Mouse (Mus musculus) heart, postnatal 0 days (tissue): ENCODE measurements at regions not wholly inside any gene's neighbourhood (a gene's known extent, or its start where the extent isn't known, plus 50 kb on each side); places are given as distances from the start of the nearest gene placed in this dataset.

ENCODE experiments used
- ATAC-seq: fragments of 200-750 bp; cut with Nextera tagmentation; 2 replicates; pipeline ENCODE4 v1.8.0; 2017; ENCODE audit warnings: low read depth, moderate number of reproducible peaks, moderate library complexity; ENCODE audit not compliant: insufficient read depth
- DNase-seq: peaks from one replicate; pipeline ENCODE4 v3.0.0-alpha.2; 2016; ENCODE audit warnings: low spot score
- H3K27ac ChIP-seq: fragments of 300-500 bp; sonication (generic); 2 replicates; pipeline ENCODE4 v1.5.1; 2014; ENCODE audit warnings: low read depth, mild to moderate bottlenecking
- H3K27me3 ChIP-seq: fragments of 300-500 bp; sonication (generic); 2 replicates; pipeline ENCODE4 v1.6.1; 2014; ENCODE audit warnings: low read length, mixed read lengths; ENCODE audit not compliant: control insufficient read depth, insufficient read depth
- H3K36me3 ChIP-seq: fragments of 300-500 bp; sonication (generic); replicated peaks from 2 replicates; pipeline ENCODE4 v1.6.1; 2014; ENCODE audit warnings: low read length, mixed read lengths; ENCODE audit not compliant: control insufficient read depth, insufficient read depth
- H3K4me1 ChIP-seq: fragments of 300-500 bp; sonication (generic); 2 replicates; pipeline ENCODE4 v1.6.1; 2014; ENCODE audit warnings: antibody characterized with exemption; ENCODE audit not compliant: control insufficient read depth, insufficient read depth
- H3K4me2 ChIP-seq: fragments of 300-500 bp; sonication (generic); 2 replicates; pipeline ENCODE4 v1.6.1; 2014; ENCODE audit warnings: low read depth, mild to moderate bottlenecking, low read length, moderate library complexity
- H3K4me3 ChIP-seq: fragments of 300-500 bp; sonication (generic); 2 replicates; pipeline ENCODE4 v1.5.1; 2014; ENCODE audit warnings: low read depth, low read length
- H3K9ac ChIP-seq: fragments of 300-500 bp; sonication (generic); replicated peaks from 2 replicates; pipeline ENCODE4 v1.6.1; 2014; ENCODE audit warnings: low read depth, low read length, mixed read lengths
- H3K9me3 ChIP-seq: fragments of 300-500 bp; sonication (generic); replicated peaks from 2 replicates; pipeline ENCODE4 v1.6.1; 2016; ENCODE audit warnings: low read length; ENCODE audit not compliant: control insufficient read depth
- CTCF ChIP-seq: IDR thresholded peaks from 2 replicates; pipeline ENCODE4 v1.5.1; 2016; ENCODE audit warnings: antibody characterized with exemption, control low read depth, low read depth
- EP300 ChIP-seq: IDR thresholded peaks from 2 replicates; pipeline ENCODE4 v1.6.1; 2016; ENCODE audit warnings: antibody characterized with exemption, low read depth
- WGBS: fragments of 180-500 bp; shearing (Covaris S2); extraction: QIAGEN DNeasy Blood & Tissue Kit; methylation state at CpG from one replicate; pipeline ENCODE4 v1.1.7; 2014; 5-methylcytosine and 5-hydroxymethylcytosine counted together

- H3K9me3 ChIP-seq: no peaks in the 10 kb centered on the region
- H3K4me1 ChIP-seq: no peaks in the 10 kb centered on the region
- no peak overlapping the region for H3K27ac ChIP-seq
- 67% methylated on average over 4 of the region's 4 CpGs for WGBS
- no peak overlapping the region for H3K4me2 ChIP-seq
- no peak for TF ChIP-seq EP300
- no peak for TF ChIP-seq CTCF
- no peaks in the 10 kb centered on the region for H3K36me3 ChIP-seq
- H3K4me3 ChIP-seq: no peak overlapping the region
- no peak overlapping the region for H3K9ac ChIP-seq
- H3K27me3 ChIP-seq: no peaks in the 10 kb centered on the region
- ATAC-seq: no peak
- no peak for DNase-seq
Measured at GRCm38 (mm10) chr8:49159318-49159717, 315.6 kb upstream of the Tenm3 start.

GRCm38 (mm10) chr8:49158201-49158600 is 314.4 kb upstream of the Tenm3 start:
- WGBS: 50% methylated on average over 4 of the region's 4 CpGs
- no peak overlapping the region for H3K4me3 ChIP-seq
- no peaks in the 10 kb centered on the region for H3K27me3 ChIP-seq
- ATAC-seq: no peak
- no peak for DNase-seq
- H3K9ac ChIP-seq: no peak overlapping the region
- H3K36me3 ChIP-seq: no peaks in the 10 kb centered on the region
- H3K4me1 ChIP-seq: no peaks in the 10 kb centered on the region
- H3K27ac ChIP-seq: no peak overlapping the region
- TF ChIP-seq CTCF: no peak
- no peak for TF ChIP-seq EP300
- H3K9me3 ChIP-seq: no peaks in the 10 kb centered on the region
- no peak overlapping the region for H3K4me2 ChIP-seq

GRCm38 (mm10) chr8:49136503-49137044 is 292.8 kb upstream of the Tenm3 start:
- H3K36me3 ChIP-seq: no peaks in the 10 kb centered on the region
- no peak for ATAC-seq
- no peak overlapping the region for H3K4me3 ChIP-seq
- H3K4me2 ChIP-seq: no peak overlapping the region
- no peak for DNase-seq
- no peaks in the 10 kb centered on the region for H3K9me3 ChIP-seq
- H3K27me3 ChIP-seq: no peaks in the 10 kb centered on the region
- no peaks in the 10 kb centered on the region for H3K4me1 ChIP-seq
- 77% methylated on average over 10 of the region's 10 CpGs for WGBS
- H3K9ac ChIP-seq: no peak overlapping the region
- no peak overlapping the region for H3K27ac ChIP-seq
- TF ChIP-seq EP300 (no peak), CTCF (no peak)

- TF ChIP-seq EP300 (no peak), CTCF (no peak)
Measured at GRCm38 (mm10) chr8:49109095-49109494, 265.3 kb upstream of the Tenm3 start.

GRCm38 (mm10) chr8:49108665-49109064 is 264.9 kb upstream of the Tenm3 start:
- Histone ChIP-seq H3K27ac (no peak overlapping the region), H3K4me3 (no peak overlapping the region), H3K9me3 (no peaks in the 10 kb centered on the region), H3K4me2 (no peak overlapping the region), H3K9ac (no peak overlapping the region), H3K27me3 (no peaks in the 10 kb centered on the region), H3K36me3 (no peaks in the 10 kb centered on the region), H3K4me1 (no peaks in the 10 kb centered on the region)
- DNase-seq: no peak
- 72% methylated on average over 4 of the region's 4 CpGs for WGBS
- TF ChIP-seq CTCF (no peak), EP300 (no peak)
- no peak for ATAC-seq

More at GRCm38 (mm10) chr8:49109095-49109494, 265.3 kb upstream of the Tenm3 start:
- Histone ChIP-seq H3K36me3 (no peaks in the 10 kb centered on the region), H3K9me3 (no peaks in the 10 kb centered on the region), H3K4me2 (no peak overlapping the region), H3K4me1 (no peaks in the 10 kb centered on the region), H3K4me3 (no peak overlapping the region), H3K9ac (no peak overlapping the region), H3K27me3 (no peaks in the 10 kb centered on the region), H3K27ac (no peak overlapping the region)
- WGBS: 77% methylated on average over 6 of the region's 6 CpGs
- no peak for ATAC-seq
- DNase-seq: no peak

DNA sequence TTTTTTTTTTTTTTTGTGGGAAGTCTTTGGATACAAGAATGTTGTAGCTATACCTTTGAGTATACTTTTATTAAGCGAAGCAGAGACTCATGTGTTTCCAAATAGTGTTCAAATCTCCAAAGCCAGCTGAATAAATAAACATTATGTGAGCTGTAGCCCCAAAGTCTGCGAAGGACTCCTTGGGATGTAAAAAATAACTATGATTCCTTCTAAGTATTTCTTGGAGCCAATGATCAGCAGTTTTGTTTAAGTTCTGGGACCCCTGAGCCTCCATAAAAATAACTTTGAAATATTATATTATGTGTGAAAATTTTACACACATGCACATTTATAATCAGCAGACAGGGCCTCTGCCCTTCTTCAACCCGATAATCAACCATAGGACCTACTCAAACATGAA is 262.8 kb upstream of the Tenm3 start:
- WGBS: 63% methylated on average over 3 of the region's 3 CpGs
- Histone ChIP-seq H3K9me3 (no peaks in the 10 kb centered on the region), H3K4me1 (no peaks in the 10 kb centered on the region), H3K4me3 (no peak overlapping the region), H3K4me2 (no peak overlapping the region), H3K9ac (no peak overlapping the region), H3K27ac (no peak overlapping the region), H3K36me3 (no peaks in the 10 kb centered on the region), H3K27me3 (no peaks in the 10 kb centered on the region)
- TF ChIP-seq EP300: no peak
- TF ChIP-seq CTCF: no peak
- ATAC-seq: no peak
- DNase-seq: no peak
